Mouse (Mus musculus): ENCODE results near the gene Lypd1.

DNA sequence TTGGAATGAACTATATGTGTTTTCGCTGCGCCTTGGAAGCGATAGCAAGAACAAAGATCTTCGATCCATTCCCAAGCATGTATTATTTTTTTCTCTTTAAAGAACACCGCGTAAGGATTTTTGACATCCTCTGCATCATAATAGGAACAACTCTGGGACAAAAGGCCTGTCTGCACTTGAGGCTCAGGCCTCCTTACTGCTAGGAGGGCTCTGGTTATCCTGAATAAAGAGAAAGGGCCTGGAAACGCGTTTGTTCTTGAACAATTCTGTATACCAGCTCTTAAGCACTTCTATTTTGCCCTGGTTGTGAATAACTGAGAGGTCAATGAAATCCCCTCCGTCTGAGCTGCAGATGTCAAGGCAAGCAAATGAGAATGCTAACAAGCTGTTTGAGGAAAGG is 19.7 kb downstream of the Lypd1 start:
- TF ChIP-seq CTCF (IDR thresholded peaks at IDR 0.05; ENCODE audit: borderline replicate concordance, extremely low read depth, insufficient read depth, insufficient read length) (no peak), POLR2A (IDR thresholded peaks at IDR 0.05; ENCODE audit: borderline replicate concordance, extremely low read depth, insufficient read depth, insufficient read length, poor library complexity, severe bottlenecking) (no peak)
